Mouse (Mus musculus): ENCODE results near the gene Fam19a3.

Fam19a3 gene

DNA sequence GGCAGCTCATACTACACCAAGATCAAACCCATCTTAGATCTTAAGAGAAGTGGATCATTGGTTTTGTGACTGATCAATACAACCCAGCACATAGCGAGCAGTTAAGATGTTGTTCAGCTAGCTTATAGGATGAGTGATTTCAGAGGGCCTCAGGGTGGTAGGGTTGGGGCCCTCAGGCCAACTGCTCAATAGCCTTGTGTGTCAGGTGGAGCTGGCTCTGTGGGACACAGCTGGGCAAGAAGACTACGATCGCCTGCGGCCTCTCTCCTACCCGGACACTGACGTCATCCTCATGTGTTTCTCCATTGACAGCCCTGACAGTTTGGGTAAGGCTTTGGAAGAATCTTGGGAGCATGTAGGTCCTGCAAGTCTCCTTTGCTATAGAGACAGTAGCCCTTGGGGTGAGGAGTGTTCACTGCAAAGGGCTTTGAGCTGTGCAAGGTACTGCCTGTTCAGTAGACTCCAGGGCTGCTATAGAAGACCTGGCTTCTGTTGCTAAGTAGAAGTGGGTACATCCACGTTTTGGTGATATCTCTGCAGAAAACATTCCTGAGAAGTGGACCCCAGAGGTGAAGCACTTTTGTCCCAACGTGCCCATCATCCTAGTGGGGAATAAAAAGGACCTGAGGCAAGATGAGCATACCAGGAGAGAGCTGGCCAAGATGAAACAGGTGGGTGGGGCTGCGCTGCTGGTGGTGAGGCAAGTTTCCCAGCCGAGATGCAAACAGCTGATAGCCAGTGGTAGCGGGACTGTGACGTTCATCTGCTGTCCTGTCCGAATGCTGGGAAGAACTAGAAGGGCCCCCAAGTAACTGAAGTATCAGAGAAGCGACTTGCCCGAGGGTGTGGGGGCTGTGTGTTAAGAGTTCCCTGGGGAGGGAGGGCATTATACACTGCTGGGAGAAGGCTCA lies 11.0 kb upstream of the Fam19a3 start:
- peak; percentile 65 for DNase-seq (ENCODE audit: low read depth)

DNA sequence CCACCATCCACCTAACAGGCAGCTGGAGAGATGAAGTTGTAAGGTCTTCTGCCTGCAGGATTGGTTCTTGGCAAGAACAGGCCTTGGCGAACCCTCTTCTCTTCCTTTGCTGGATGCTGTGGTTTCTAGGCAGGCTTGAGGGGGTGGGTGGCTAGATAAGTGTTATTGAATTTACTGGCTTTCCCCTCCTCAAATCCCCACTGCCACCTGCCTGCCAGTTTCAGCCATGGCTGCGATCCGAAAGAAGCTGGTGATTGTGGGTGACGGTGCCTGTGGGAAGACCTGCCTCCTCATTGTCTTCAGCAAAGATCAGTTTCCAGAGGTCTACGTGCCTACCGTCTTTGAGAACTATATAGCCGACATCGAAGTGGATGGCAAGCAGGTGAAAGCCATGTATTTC lies 10.0 kb upstream of the Fam19a3 start:
- no peak for DNase-seq (ENCODE audit: low read depth)

DNA sequence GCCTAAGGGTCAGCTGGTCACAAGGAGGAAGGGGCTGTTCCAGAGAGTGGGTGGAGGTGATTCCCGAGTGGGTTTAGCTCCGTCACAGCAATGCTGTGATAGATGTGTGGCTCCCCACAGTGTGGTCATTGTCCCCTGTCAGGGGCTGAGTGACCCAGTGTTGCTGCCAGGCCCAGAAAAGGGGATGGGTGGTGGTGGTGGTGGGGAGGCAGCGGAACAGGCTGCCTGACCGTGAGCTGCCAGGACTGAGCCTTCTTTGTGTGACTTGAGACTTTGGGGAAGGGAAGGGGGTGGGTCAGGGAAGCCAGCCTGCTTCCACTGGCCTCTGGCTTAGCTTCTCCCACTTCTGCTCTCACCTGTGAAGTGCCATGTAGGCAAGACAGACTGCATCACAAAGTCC lies 9.4 kb upstream of the Fam19a3 start:
- no peak for DNase-seq (ENCODE audit: low read depth)

DNA sequence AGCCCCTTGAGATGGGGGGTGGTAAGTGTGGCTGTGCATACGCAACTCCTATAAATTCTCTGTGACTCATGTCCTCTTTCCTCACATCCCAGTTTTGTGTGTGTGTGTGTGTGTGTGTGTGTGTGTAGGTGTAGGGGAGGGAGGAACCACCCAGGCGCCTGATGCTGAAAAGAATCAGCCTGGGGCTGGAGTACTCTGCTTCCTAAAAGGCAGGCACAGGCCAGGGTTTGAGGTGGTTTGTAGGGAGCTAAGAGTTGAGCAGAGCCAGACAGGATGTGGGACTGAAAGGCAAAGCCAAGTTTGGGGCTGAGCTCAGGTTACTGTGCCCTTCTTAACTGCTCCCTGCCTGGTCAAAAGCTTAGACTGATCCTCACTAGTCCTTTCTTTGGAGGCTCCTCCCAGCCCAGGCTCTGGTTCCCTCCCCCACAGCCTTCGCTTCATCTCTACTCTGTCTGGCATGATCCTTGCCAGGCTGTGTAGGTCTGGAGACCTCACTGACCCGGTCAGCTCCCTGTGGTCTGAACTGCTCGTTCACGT lies 8.8 kb upstream of the Fam19a3 start:
- peak; percentile 88 for DNase-seq (ENCODE audit: low read depth)

DNA sequence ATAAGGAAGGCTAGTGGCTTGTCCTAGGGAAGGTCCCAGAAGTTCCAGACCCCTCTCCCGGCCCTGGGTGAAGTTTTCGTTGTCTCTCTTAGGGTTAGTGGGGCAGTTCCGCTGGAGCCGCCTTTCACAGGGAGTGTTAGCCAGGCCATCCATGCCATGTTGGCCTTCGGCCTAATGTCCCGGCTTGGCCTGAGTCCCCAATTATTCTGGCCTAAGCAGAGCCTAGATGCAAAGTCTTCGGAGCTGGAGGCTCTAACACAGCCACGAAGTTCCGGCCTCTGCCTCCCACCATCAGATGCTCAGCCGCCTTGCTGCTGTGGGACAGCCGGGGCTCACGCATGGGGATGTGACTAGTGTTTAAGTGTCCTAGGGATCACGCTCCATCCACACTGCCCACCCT lies 8.2 kb upstream of the Fam19a3 start:
- DNase-seq (ENCODE audit: low read depth): no peak

DNA sequence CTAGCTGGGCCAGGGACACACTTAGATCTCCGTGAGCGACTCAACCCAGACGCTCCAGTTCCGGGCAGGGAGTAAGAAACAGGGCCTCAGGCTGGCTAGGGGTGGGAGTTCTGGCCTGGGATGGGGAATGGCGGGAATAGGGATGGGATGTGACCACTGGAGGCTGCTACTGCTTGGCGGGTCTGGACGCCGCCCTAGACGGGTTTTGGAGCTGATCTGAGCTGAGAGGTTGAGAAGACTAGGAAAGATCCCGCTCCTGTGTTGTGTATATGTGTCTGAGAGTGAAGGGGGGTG lies 7.6 kb upstream of the Fam19a3 start:
- DNase-seq (ENCODE audit: low read depth): no peak

DNA sequence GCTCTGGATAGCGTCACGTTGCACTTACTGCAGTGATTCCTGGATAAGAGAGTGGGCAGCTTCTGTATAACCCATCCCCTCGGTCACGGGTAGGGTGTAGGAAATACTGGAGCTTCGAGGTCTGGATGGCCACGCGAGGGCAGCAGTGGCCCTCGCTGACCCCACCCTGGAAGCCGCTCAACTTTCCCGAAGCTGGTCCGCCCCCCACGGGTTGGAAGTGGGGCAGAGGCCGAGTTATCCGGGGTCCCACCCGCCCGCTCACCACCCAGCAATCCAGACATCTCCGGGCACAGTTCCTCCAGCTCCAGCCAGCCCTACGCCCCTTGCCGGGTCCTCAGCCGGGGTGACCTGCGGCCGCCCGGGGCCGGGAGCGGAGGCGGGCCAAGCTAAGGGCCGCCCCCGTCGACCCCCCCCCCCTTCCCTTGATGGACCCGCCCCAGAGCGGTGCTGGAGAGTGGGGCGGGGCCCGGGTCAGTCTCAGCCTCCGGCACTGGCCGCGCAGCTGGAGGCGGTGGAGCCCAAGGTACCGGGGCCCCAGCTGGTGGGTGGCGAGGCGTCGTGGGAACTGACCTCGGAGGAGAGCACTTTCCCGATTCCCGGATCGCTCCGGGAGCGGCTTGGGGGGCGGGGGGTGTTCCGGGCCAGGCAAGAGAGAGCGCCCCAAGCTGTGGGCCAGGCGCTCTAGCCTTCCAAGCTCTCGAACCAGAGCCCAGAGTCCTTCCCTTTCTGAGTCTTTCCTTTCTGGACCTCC lies 7.1 kb upstream of the Fam19a3 start:
- peak; percentile 87 for DNase-seq (ENCODE audit: low read depth)

DNA sequence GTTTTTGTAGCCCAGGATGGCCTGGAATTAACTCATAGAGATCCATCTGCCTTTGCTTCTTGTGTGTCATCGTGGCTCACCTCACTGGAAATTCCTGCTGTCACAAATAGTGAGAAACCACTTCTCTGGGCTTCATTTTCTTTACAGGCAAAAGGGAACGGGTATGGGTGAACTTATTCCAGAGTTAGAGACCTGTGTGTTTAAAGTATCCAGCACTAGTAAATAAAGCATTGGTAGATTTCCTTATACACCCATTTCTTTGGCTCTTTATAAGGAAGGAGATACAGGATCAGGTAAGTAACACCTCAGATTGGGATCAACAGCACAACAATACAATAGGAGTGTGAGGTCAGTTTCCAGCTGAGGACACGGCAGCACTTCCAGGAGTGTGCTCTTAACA lies 6.4 kb upstream of the Fam19a3 start, which contains the start of gene Rhoc:
Rhoc (plus strand) TSS at position 301 of the 400 bp plus-strand sequence.
- no peak for DNase-seq (ENCODE audit: low read depth)

DNA sequence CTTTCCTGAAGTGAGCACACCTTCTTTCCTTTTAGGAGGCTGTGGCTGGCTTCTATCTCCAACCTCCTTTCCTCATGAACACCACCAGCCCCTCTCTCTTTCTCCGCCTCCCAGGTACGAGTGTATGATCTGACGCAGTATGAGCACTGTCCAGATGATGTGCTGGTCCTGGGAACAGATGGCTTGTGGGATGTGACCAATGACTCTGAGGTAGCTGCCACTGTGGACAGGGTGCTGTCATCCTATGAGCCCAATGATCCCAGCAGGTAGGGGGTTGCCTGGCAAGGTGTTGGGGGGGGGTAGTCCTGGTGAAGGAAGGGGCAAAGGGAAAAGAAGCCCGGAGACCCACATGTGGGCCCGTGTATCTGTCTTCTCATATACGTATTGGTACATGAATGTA lies 3.6 kb upstream of the Fam19a3 start:
- no peak for DNase-seq (ENCODE audit: low read depth)

DNA sequence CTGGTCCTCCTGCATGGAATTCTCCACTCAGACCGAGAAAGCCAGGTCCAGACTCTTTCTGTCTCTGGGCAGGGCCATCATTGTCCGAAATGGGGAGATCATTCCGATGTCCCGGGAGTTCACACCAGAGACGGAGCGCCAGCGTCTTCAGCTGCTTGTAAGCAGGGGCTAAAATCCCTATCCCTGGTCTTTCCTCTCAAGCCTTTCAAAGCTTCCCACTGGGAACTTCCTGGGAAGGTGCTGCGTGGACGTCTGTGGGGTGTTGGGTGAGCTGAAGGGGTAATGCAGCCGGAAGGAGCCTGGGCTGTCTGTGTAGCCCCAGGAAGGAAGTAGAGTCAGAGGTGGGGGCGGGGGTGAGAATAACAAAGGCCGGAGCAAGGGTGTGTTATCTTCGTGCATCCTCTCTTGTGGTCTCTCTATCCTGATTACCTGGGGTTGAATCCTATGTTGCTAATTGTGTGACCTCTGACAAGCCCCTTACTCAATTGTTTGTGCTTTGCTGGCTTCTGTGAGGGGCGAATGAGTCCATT lies 2.4 kb upstream of the Fam19a3 start:
- no peak for DNase-seq (ENCODE audit: low read depth)

DNA sequence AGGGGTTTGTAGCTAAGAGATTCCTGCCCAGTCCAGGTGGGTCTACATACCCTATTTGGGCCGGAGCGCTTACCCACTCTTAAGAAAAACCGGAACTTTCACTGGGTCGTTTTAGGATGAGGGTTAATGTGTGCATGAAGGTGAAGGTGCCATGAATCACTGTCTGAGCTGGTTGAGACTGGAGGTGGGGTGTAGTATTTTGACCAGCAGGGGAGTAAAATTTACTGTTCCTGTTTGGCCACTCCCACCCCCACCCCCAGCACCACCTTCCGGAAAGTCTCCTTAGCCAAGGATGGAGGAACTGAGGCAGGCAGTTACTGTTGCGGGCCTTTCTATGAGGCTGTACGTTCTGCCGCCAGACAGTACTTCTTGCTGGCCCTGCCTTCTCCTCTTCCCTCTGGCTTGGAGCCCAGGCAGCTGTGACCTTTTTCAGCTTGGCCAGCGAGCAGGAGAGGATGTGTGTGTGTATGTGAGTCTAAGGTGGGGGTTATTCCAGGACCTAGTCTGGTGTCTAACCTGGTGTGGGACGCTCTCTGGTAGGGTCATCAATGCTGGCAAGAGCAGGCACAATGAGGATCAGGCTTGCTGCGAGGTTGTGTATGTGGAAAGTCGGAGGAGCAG lies 531 bp upstream of the Fam19a3 start:
- DNase-seq (ENCODE audit: low read depth): no peak

DNA sequence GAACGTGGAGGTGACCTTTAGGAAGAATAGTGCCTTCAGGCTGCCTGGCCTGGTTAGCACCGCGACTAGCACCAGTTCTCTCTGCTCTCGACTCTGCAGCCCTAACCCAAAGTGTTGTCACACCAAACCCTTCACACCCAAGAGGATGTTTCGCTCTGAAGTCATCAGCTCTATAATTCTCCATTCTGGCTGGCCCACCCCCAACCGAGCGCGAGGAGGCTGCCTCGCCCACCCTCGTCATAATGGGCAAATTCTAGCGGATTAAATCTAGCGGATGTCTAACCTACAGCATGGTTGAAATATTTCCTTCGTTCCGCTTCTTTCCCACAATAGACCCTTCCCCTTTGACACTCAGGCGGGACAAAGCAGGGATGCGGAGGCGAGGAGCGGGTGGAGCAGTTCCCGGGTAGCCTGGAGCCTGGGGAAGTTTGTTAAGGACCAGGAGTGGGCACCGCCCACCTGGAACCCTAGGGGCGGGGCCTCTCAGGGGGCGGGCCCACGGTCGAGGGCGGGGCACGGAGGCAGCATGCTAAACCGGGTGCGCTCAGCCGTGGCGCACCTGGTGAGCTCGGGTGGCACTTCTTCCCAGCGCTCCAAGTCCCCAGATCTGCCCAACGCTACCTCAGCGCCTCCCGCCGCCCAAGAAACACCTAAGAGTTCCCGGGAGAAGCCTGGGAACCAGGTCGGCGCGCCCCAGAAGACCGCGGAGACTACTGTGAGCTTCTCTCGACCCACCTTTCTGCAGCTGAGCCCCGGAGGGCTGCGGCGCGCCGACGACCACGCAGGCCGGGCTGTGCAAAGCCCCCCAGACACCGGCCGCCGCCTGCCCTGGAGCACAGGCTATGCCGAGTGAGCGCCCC lies 849 bp downstream of the Fam19a3 start, which contains the start of gene Ppm1j:
Ppm1j (plus strand) TSS at position 496 of the 860 bp plus-strand sequence.
- DNase-seq (ENCODE audit: low read depth): no peak

DNA sequence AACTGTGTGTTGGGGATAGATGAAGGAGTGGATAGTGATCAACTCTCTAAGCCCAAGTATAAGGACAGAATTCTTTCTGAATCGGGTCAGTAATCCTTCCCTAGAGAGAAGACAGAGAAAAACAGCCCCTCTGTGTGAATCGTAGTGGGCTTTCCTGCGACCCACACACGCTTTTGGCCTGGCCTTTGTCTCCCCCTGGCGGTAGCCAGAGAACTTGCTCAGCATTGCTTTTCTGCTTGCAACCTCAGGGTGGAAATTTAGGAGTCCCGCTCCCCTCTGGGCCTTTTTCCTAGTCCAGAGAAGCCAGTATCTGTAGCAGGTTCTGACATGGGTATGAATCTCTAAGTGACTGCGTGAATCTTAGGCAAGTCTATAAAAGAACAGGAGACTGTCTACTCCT lies 1.7 kb downstream of the Fam19a3 start:
- DNase-seq (ENCODE audit: low read depth): peak; percentile 72

DNA sequence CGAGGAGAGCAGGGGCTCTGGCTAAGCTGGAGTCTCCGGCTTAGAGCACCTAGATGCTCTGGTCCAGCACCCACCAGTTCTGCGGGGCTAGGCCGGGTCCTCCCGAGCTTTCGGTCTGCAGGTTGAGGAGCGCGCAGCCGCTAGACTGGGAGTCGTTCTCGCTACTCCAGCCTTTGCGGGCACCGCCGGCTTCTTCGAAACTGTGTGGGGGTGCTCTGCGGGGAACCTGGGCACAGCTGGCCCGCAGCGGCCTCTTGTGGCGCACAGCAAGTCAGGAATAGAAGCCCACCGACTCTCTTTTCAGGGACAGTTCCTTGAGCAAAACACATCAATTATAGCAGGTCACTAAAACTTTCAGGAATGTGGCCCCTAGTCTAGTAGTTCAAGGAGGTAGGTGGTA lies 4.3 kb downstream of the Fam19a3 start:
- no peak for DNase-seq (ENCODE audit: low read depth)

DNA sequence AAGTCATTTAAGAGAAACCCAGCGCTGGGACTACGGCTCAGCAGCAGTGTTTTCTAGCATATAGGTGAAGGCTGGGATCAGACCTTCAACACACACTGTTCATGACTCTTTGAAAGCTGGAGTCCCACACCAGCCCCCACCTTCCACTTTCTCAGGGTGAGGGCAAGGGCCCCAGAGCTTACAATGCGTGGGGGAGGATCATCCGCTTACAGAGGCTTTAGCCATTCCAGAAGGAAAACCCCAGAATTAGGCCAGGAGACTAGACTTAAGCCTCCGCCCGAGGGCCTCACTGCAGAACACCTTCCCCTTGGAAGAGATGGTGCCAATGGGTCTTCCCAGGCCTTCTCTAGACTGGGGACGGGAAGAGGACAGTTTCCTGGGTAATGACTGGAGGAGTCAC lies 8.3 kb downstream of the Fam19a3 start:
- DNase-seq (ENCODE audit: low read depth): no peak

DNA sequence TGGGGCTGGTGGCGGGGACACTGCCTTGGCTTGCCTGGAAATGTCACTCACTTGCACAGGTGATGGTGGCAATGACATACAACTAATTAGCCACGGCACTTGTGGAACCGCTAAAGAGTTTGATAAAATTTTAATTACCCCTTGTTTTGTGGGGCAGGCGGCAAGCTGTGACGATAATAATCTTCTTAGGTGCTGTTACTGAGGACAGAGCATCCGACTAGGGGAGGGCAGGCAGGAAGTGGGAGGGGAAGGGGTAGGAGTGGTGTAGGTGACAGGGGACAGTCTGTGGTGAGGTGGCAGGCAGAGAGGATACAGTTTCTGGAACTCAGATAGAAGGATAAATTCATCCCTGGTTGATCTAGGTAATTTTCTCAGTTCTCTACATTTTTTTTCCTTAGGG lies 10.2 kb downstream of the Fam19a3 start:
- no peak for DNase-seq (ENCODE audit: low read depth)

DNA sequence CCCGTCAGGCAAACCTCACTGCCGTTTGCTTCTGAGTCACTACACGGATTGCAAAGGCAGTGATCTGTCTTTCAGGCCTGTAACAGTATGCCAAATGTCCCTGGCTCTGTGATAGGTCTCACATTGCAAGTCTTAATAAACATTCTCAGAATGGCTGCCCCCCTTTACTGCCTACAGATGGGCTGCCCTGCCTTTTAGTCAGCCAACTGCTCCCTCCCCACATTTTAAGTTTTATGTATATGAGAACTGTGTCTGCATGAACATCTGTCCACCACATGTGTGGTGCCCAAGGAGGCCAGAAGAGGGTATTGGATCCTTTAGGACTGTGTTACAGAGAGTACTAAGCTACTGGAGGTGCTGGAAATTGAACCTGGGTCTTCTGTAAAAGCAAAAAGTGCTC lies 10.7 kb downstream of the Fam19a3 start:
- DNase-seq (ENCODE audit: low read depth): no peak

DNA sequence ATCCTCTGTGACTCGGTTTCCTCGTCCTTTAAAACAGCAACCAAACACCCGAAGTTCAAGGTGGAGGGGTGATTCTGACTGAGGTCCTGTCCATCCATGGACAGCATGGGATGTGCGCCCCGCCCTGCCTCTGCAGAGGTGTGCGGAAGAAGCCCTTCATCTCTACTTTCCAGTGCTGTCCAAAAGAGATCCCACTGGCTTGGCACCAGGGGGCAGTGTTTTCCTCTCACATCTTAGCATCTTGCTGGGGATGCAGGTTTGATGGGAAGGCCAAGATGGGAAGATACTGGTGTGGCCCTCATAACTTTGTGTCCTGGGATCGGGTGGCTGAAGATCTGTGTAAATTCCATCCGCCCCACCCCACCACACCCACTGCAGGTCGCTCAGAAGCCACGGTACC lies 11.6 kb downstream of the Fam19a3 start:
- peak; percentile 67 for DNase-seq (ENCODE audit: low read depth)

DNA sequence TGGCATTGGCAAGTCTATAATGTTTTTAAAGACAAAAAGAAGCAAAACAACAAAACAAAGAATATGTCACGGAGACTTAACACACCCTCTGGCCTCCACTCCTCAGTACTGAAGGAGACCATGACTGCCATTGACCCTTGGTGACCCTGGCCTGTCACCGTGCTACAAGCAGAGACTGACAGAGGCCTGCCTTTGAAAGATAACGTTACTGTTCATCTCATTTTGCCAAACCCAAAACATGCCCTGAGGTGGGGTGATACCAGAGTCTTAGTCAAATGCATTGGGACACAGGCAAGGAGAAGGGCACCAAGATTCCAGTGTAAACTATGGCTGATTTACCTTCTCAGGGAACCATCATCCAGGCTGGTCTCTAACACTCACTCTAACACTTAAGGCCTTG lies 12.5 kb downstream of the Fam19a3 start:
- no peak for DNase-seq (ENCODE audit: low read depth)

DNA sequence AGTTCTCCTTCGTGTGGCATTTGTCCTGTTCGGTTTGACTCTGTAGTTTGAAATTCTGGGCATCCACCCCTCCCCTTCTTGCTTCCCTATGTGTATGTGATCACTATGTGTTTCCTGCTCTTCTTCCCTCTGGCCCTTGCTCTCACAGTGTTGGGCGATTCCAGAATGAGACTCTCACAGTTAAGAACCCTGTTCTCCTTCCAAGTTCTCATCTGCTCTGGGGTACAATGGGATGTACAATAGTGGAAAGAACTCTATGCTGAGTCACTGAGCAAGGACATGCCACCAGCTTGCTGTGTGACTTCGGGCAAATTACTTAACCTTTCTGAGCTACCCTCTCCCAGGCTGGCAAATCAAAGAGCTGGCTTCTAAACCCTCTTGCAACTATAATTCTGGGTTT lies 13.9 kb downstream of the Fam19a3 start:
- DNase-seq (ENCODE audit: low read depth): no peak

DNA sequence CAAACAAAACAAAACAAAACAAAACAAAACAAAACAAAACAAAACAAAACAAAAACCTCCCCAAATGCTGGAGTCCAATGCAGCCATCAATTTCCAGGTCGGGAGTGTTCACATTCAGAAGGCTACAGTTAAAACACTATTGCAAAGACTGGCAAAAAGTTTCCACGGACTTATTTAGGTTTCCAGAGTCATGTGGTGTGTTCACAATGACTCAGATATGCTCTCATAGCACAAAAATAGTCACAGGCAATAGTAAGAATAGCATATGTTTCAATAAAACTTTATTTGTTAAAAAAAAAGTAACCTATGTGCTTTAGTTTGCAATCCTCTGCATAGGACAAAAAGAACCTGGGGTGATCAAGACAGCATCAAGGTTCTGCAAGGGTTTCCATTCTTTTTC lies 14.5 kb downstream of the Fam19a3 start:
- DNase-seq (ENCODE audit: low read depth): peak; percentile 47
